Mouse (Mus musculus): Measurements from ENCODE around the gene Gm39115.
"Not testable (repeated sequence)": the region's sequence is repeated elsewhere in the genome, so short reads cannot be mapped to it uniquely, and the experiment has no call there.

DNA sequence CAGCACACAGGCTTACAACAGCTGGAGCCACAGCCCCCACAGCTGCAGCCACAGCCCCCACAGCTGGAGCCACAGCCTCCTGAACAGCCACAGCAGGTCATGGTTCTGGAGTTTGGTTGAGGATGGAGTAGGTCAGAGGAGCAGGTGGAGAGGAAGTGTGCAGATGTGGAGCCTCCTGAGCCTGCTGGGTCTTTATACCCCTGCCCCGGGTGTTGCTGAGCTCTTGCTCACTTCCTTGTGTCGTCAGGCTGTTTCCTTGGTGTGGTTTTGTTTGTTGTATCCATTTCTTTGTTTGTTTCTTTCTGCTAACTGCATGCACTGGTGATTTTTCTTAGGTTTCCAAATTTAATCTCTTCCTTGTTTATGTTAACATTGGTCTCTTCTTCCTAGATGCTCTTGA lies at the start of gene Gm39115:
- TF ChIP-seq CTCF, EP300 (IDR thresholded peaks at IDR 0.05; ENCODE audit: low read depth): not testable (repeated sequence)

Measured in heart, postnatal 0 days (tissue).